Mouse (Mus musculus): ENCODE measurements at regions not wholly inside any gene's neighbourhood (a gene's known extent, or its start where the extent isn't known, plus 50 kb on each side); places are given as distances from the start of the nearest gene placed in this dataset.

DNA sequence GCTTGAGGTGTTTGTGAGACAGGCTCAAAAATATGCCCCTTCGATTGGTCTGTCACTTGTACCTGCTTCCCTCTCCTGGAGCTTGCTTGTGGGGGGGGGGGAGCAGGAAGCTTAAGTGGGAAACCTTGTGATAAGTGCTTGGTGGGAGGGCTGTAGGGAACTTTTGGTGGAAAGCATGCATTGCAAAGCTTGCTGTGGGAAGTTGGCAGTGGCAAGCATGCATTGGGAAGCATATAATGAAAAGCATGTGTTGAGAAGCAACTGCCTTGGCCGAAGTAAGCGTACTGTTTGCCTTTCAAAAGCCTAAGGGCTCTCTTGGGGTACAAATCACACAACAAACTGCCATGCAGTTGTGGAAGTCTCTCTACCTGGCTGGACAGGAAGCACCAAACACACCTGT, 576.3 kb upstream of the Zwint start:
- TF ChIP-seq POLR2A (IDR thresholded peaks at IDR 0.05; ENCODE audit: borderline replicate concordance, extremely low read depth, insufficient read depth, insufficient read length, poor library complexity, severe bottlenecking) (no peak), CTCF (IDR thresholded peaks at IDR 0.05; ENCODE audit: borderline replicate concordance, extremely low read depth, insufficient read depth, insufficient read length) (no peak)

Data from brain, embryonic 14.5 days (tissue).